Mouse (Mus musculus) cerebellum, postnatal 10 days (tissue): ENCODE measurements at regions not wholly inside any gene's neighbourhood (a gene's known extent, or its start where the extent isn't known, plus 50 kb on each side); places are given as distances from the start of the nearest gene placed in this dataset.

Experiments used
- DNase-seq, 2 experiments: peaks; one replicate each; pipeline ENCODE4 v3.0.0; 2021; ENCODE audit warnings: mixed read lengths in 2 of 2

DNA sequence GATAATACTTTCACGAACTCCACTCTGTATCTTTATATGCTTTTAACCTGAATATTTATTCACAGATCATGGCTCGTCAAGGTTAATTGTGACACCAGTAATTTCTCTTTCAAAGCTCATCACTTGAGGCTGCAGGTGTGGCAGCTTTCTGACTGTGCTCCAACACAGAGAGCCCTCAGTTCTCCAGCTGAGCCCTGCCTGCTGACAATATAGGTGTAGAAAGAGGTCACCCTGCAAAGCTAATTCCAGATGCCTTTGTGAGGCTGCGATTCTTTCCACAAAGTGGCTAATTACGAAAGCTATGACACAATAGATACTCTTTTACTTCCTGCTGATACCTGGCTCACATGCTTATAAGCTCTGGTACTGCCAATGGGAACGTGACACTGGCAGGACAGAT is 64.0 kb downstream of the Slitrk5 start:
- no peak for DNase-seq

DNA sequence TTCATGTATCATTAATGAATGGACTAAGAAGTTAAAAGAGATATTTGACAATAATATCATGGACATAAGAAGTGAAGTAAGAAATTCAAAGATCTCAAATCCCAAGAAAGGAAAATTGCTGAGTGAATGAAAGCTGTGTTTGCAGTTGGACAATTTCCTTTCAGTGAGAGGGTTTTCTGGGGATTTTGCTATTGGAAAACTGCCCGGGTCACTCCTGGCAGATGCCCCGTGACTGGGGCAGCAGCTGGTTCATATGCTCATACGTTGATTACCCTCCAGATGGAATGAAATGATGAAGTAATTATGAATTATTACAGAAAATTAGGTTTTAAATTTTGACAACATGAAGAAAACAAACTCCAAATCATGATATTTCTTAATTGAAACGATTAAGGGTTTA is 88.7 kb downstream of the Slitrk5 start:
- DNase-seq: peak; percentile 91

DNA sequence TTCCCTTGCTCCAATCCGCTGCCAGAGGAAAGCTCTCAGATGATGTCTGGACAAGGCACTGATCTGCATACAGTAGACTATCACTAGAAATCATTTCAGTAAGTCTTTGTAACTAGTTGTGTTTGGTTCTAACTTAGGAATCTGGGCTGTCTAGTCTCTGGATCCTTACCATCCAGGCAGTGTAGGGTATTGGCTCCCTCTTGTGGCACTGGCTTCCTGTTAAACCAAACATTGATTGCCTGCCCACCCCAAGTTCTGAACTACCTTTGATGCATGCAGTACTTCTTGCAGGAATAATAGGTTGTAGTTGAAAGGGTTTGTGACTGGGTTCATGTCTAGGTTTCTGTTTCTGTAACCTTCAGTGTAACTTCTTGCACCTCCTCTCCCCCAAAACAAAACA is 103.3 kb downstream of the Slitrk5 start:
- DNase-seq: peak; percentile 58 to 64

DNA sequence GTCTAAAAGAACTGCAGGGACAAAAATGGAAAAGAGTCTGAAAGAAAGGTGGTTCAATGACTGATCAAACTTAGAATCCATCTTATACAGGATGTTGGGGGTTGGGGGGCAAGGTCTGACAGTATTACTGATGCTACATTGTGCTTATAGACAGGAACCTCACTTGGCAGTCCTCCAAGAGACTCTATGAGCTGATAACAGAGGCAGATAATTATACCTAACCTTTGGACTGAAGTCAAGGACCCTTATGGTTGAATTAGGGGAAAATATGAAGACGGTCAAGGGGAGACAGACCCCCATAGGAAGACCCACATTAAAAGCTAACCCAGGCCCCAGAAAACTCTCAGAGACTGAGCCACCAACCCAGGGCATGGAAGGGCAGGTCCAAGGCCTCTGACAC is 133.1 kb downstream of the Slitrk5 start:
- DNase-seq: peak in 1 of 2 experiments; percentile 2

DNA sequence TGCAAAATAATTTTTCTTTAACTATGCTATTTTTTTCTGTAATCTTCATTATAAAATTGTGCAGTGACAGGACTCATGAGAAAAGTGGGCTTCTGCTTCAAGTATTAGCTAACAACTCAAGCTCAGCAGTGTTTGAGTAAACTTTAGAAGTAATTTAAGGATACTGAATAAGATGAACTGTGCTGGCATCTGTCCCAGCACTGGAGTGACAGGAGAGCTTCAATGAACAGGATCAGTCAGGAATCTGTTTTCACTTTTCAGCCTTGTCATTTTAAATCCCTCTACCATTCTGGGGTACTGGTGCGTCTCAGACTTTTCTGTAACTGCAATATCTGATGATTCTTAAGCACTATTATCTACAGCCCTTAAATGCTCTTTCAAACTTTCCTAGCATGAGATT is 135.0 kb downstream of the Slitrk5 start:
- peak; percentile 9 to 22 for DNase-seq

DNA sequence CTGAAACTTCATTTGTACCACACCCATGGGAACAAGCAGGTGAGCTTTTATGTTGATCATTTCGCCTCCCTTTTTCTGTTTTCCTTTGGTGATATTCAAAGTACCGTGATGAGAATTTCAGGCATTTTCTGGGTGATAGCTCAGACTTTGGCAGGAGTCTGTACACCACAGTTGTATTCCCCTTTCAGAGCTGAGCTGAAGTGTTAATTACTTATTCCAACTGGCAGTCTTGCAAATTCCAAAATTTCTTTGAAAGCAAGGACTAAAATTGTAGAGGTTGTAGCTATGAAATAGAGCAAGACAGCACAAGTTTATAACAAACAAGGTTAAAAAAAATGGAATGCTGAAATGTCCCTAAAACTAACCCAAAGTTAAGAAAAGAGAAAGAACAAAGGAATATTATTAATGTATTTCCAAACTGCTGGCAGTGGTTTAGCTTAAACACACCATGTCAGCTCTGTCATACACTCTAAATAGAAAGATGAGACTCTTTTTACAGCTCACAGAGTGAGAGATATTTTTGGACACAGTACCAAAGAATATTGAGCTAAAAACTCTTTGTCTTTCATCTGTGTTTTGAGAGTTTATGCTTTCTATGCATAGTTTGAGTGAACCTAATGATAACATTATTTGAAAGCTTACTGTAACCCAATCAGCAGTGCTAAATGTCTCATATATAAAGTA is 147.3 kb downstream of the Slitrk5 start:
- no peak for DNase-seq
